Mouse (Mus musculus) left cerebral cortex, postnatal 4 days (tissue): Measurements from ENCODE around the gene Pcdh17. TPM values are rescaled to one million over a fixed set of nuclear protein-coding genes. Genes with fewer than 3 reads are reported as not detected.

Experiments used
- DNase-seq: peaks from one replicate; pipeline ENCODE4 v3.0.0-alpha.2; 2022
- intact Hi-C: fragments of 180-260 bp; cut with DNase I; formaldehyde crosslinking; loops from one replicate; pipeline ENCODE4 v1.15.1; 2025
- total RNA-seq, 2 experiments: library from RNA; stranded (reverse); gene quantifications; 2 replicates each; pipeline ENCODE4 v1.2.3; 2021

Gene Pcdh17
- total RNA-seq = 10 to 100 TPM; 57.5 to 61.8 TPM

DNA sequence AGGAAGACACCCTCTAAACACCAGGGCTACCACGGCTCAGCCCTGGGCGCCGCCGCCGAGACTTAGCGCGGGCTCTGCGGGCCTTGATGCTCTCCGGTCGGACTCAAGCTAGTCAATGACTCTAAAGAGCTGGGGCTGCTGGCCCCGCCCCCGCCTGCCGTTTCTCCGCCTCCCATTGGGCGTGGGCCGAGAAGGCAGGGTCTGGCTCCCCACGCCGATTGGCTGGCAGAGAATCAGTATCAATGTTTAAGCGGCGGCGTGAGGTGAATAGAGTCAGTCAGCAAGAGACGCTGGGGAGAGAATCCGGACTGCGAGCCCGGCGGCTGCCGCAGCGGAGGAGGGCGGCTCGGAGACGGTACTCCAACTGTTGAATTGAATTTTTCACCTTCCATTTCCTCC is at the start of gene Pcdh17:
Gene Pcdh17, plus strand, starts transcription at position 276 of the 399 bp plus-strand sequence.
- intact Hi-C loops = no loop called here
- peak; percentile 98 for DNase-seq

DNA sequence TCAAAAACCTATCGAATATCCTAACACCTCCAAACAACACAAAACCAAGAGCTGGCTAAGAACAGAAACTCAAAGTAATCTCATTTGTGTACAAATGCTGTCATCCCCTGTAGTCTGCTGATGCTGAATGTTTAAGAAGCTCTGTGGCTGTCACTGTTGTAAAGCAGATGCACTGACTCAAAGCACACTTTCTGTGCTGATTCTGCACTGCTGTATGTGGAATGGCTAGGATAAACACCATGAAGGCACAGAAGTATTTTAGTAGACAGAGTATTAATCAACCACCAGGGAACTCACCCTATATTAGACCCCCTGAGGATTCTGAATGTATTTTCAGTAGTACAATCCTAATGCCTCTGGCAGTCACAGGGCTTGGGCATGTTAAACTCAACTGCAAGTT is 46.2 kb upstream of the Pcdh17 start:
- DNase-seq = no peak
- intact Hi-C loops = no loop called here

DNA sequence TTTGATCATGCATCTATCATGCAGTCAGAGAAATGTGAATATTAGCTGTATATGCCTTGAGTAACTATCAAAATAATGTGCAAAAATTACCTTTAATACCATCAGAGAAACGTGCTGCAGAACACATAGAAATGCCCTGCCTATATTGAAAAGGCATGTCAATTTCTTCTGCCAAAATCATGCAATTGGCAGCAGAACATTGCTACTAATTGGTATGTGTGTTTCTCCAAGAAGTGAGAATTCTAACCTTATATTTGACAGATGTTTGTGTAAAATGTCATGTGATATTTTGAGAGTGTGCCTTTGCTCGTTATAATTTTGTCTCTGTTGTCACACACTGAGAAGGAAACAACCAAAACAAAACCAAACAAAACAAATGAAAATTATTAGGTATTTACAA is 18.6 kb upstream of the Pcdh17 start:
- intact Hi-C loops = no loop called here
- DNase-seq = no peak

- no peak for DNase-seq
- intact Hi-C loops = no loop called here
Measured at GRCm38 (mm10) chr14:84426616-84427015, 16.7 kb upstream of the Pcdh17 start.

GRCm38 (mm10) chr14:84438066-84438770 is 5.1 kb upstream of the Pcdh17 start:
- peak; percentile 5 for DNase-seq
- intact Hi-C loops = no loop called here

DNA sequence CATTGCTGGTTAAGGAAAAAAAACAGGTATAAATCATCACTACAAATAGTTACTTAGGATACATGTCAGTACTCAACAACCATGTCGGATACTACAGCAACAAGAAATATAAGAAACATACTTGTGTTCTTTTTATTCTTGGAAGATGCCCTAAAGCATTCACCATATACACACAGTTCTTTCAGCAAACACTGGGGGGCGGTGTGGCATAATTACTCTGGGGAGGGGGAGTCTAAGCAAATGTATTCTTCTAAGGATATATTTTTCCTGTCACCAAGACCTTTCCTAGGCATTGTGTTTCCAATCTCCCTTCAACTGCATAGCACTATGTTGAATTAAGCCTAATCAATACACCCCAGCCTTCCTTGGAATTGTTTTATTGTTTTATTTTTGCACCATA is 2.5 kb upstream of the Pcdh17 start:
- intact Hi-C loops = no loop called here
- peak; percentile 60 for DNase-seq

DNA sequence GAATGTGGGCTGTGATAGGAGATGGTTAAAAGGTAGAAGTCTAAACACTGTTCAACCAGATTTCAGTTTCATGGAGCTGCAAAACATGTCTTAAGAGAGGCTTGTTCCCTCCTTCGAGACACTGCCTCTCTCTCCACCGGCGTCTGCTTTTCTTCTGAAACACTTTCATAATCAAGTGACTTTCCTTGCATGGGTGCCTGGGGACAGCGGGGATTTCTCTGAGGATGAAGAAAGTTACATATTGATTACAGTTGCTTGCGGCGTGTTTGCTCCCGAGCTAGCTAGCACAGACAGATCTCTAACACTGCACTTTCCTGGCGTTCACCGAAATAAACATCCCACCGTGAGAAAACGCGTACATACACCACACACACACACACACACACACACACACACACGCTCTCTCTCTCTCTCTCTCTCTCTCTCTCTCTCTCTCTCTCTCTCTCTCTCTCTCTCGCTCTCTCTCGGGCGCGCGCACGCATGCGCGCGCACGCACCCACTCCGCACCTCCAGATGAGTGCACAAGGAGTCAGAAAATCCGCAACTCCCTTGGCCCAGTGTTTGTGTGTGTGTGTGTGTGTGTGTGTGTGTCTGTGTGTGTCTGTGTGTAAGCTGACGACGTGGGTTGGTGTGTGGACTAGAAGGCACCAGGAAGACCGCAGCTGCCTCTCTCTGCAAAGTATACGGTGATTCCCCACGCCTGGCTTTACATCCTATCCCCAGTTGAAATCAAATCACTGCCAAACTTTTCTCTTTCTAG is 655 bp upstream of the Pcdh17 start:
- DNase-seq = peak; percentile 60
- intact Hi-C loops = no loop called here

DNA sequence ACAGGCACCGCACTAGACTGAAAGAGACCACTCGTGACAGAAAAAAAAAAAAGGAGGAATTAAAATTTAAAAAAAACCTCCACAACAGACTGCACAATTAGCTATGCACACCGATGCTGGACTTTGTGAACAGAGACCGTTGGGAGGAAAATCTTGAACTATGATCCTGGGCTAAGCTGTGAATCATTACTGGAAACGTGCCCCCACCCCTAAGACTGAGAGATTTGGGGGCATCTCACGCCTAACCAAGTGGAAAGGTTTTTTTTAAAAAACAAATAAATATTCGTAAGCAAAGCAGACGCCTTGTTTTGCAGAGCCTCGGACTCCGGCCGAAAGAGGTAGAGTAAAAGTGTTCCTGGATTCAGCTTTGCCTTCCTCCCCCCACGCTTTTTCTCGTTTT is 398 bp downstream of the Pcdh17 start:
- DNase-seq = no peak
- intact Hi-C loops = no loop called here

DNA sequence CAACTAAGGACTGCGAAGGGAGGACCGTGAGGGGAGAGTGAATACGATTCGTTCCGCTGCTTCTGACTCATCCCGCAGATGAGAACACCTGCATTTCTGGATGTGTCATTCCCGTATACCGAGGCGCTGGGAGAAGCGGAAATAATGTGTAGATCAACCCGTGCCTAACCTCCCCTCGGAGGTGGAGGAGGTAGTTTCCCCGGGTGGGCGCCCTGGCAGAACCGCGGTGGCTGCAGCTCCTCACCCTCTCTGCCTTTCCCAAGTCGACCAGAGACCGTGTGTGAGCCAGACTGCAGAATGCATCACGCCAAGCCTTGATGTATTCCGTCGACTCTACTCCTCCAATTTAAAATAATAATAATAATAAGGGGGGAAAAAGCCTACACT is 906 bp downstream of the Pcdh17 start:
- DNase-seq = peak; percentile 39
- intact Hi-C loops = no loop called here

- peak; percentile 36 for DNase-seq
- intact Hi-C loops = loop anchor here (5.0 kb wide), 1 partner anchor 1457 kb away; no protein-coding TSS in a partner anchor
Measured at GRCm38 (mm10) chr14:84444663-84445502, 1.5 kb downstream of the Pcdh17 start.

- DNase-seq = peak; percentile 41
- intact Hi-C loops = loop anchor here (5.0 kb wide), 1 partner anchor 1457 kb away; no protein-coding TSS in a partner anchor
Measured at GRCm38 (mm10) chr14:84445503-84446410, 2.4 kb downstream of the Pcdh17 start.

DNA sequence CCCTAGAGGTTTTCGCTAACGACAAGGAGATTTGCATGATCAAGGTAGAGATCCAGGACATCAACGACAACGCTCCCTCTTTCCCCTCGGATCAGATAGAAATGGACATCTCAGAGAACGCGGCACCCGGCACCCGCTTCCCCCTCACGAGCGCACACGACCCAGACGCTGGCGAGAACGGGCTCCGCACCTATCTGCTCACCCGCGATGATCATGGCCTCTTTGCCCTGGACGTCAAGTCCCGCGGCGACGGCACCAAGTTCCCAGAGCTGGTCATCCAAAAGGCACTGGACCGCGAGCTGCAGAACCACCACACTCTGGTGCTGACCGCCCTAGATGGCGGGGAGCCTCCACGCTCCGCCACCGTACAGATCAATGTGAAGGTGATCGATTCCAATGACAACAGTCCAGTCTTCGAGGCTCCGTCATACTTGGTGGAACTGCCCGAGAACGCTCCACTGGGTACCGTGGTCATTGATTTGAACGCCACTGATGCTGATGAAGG is 3.1 kb downstream of the Pcdh17 start:
- intact Hi-C loops = loop anchor here (5.0 kb wide), 1 partner anchor 1456 kb away; no protein-coding TSS in a partner anchor
- DNase-seq = no peak

GRCm38 (mm10) chr14:84446941-84447641 is 3.7 kb downstream of the Pcdh17 start:
- DNase-seq = peak; percentile 56
- intact Hi-C loops = loop anchor here (5.0 kb wide), 1 partner anchor 1455 kb away; no protein-coding TSS in a partner anchor

GRCm38 (mm10) chr14:84447661-84448380 is 4.5 kb downstream of the Pcdh17 start:
- intact Hi-C loops = loop anchor here (5.0 kb wide), 1 partner anchor 1454 kb away; no protein-coding TSS in a partner anchor
- DNase-seq = peak; percentile 30

DNA sequence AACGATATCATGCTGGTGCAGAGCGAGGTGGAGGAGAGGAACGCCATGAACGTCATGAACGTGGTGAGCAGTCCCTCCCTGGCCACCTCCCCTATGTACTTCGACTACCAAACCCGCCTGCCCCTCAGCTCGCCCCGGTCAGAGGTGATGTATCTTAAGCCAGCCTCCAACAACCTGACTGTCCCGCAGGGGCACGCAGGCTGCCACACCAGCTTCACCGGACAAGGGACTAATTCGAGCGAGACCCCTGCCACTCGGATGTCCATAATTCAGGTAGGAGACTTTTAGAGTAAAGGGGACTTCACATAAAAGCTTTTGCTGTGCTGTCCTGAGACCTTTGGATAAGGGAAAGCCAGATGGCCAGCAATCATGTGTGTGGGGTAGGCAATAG is 5.0 kb downstream of the Pcdh17 start:
- no peak for DNase-seq
- intact Hi-C loops = loop anchor here (5.0 kb wide), 1 partner anchor 1454 kb away; no protein-coding TSS in a partner anchor

DNA sequence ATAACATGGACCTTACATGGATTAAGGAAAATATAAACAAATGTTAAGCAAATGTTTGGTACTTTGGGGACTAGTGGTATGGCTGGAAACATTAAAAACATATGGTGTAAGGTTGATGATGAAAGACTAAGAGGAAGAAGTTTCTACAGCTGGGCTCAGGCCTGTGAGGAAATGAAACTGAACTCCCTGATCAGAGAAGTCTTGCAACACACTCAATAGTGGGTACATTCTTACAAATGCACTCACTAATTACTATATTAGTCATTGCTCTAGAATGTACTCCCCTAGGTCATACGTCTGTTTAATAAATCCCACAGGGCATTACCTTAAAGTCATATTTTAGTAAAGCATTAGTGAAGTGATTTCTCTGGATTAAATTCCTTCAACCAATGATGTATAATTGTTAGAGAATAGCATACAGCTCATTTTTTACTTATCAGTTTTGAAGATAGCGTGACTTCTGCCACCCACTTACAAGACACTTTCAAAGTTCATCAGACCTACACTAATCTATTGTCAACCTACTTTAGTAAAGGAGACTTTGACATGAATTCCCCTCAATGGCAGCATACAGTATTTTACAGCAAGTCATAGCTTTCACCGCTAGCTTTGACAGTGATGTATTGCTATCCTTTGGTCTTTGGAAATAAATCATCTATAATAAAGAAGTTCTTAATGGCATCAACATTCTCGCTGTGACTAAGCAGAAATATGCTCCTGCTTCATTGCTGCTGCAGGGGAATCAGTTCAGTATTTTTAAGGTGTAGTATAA is 10.9 kb downstream of the Pcdh17 start:
- intact Hi-C loops = no loop called here
- no peak for DNase-seq

DNA sequence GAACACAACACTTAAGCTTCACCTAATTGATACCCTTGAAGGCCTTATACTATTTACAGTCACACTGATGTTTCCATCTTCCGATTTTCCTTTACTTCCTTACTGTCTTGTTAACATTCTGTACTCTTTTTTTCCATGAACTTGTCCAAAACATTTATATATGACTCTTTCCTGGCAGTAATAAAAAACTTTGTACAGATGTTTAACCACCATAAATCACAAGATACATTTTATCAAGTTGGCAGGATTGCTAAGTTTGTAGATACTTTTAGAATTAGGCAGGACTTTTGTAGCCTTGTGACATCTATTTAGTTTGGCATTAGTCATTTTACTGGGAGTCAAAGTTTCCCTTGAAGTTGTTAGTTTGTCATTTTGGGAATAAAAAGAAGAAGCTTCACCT is 32.1 kb downstream of the Pcdh17 start:
- no peak for DNase-seq
- intact Hi-C loops = no loop called here

- no peak for DNase-seq
- intact Hi-C loops = no loop called here
Measured at GRCm38 (mm10) chr14:84476336-84476735, 33.0 kb downstream of the Pcdh17 start.
